Mouse (Mus musculus) stomach, postnatal 0 days (tissue): ENCODE measurements around the gene Naxd.

Experiments used
- CTCF ChIP-seq: IDR thresholded peaks from 2 replicates; pipeline ENCODE4 v1.5.1; 2016; ENCODE audit warnings: antibody characterized with exemption, low read depth, mild to moderate bottlenecking, moderate library complexity
- EP300 ChIP-seq: optimal IDR thresholded peaks from 2 replicates; pipeline ENCODE3; 2016; ENCODE audit warnings: antibody characterized with exemption

GRCm38 (mm10) chr8:11452559-11452958, 44.7 kb upstream of the Naxd start:
- TF ChIP-seq CTCF: no peak
- no peak for TF ChIP-seq EP300
